Mouse (Mus musculus): ENCODE data around the gene Grpel1.

Grpel1 gene

GRCm38 (mm10) chr5:36464709-36465661 is at the start of gene Grpel1:
Gene Grpel1, plus strand, starts transcription at chr5:36464998.
- DNase-seq (ENCODE audit: low spot score) = peak; percentile 99

GRCm38 (mm10) chr5:36419861-36420260 is 44.9 kb upstream of the Grpel1 start:
- no peak for DNase-seq (ENCODE audit: low spot score)

DNA sequence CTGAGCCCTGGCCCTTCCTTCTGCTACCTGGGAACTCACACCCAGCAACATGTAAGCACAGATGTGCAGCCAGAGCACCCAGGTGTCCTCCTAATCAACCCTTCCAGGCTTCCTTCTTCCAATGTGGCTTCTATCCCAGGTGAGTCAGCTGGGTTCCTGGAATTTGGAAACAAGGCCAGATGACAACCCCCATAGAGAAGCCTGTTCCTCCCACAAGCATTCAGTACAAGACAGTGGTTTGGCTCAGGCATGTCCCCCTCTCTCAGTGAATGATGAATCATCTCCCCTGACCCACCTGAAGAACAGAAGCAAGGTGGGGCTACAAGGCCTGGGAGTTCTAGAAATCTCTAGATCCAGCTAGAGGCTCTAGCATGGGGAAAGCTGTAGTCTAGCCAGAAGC is 42.1 kb upstream of the Grpel1 start:
- DNase-seq (ENCODE audit: low spot score) = no peak

DNA sequence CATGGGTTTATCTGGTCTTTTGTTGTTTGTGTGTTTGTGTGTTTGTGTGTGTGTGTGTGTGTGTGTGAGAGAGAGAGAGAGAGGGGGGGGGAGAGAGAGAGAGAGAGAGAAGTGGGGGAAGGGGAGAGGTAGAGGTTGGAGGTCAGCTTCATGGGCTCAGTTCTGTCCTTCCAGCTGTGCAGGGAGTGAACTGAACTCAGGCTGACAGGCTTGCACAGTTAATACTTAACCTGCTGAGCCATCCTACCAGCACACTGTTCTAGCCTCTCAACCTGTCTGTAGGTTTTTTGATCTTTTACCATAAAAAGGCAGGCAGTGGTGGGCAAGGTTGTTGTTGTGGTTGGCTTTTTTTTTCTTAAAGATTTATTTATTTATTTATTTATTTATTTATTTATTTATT is 40.1 kb upstream of the Grpel1 start:
- no peak for DNase-seq (ENCODE audit: low spot score)

DNA sequence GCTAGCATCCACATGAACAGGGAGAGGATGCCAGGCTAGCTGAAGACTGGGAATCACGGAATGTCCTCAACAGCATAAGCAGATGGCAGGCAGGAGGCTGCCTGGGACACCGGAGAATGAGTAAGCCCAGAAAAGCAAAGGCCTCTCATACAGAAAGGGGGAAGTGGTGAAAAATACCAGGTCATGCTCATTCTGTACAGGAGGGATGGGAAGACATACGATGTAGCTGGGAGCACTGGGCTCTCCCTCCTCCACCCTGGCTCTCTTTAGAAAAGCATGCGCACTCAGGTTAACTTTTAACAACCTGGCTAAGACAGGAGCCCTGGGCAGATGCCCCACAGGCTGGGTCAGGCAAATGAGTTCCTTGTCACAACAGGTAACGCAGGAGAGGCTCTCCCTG is 38.4 kb upstream of the Grpel1 start:
- no peak for DNase-seq (ENCODE audit: low spot score)

DNA sequence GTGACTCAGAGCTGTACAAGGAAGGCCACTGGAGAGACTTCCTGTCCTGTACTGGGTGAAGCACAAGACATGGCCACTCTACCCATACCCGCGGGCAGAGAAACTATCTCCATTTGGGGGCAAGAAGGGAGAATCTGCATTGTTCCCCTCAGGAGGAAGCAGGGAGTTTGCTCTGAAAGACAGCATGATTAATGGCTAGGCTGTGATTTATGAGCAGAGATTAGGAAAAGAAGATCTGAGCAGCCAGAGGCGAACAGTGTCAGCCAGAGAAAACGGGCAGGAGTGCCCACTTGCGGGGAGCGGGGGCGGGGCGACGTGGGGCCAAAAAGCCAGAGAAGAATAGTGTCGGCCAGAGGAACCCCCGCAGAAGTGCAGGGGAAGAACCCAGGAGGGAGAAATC is 37.0 kb upstream of the Grpel1 start:
- peak; percentile 17 for DNase-seq (ENCODE audit: low spot score)

GRCm38 (mm10) chr5:36429551-36429950 is 35.2 kb upstream of the Grpel1 start:
- no peak for DNase-seq (ENCODE audit: low spot score)

DNA sequence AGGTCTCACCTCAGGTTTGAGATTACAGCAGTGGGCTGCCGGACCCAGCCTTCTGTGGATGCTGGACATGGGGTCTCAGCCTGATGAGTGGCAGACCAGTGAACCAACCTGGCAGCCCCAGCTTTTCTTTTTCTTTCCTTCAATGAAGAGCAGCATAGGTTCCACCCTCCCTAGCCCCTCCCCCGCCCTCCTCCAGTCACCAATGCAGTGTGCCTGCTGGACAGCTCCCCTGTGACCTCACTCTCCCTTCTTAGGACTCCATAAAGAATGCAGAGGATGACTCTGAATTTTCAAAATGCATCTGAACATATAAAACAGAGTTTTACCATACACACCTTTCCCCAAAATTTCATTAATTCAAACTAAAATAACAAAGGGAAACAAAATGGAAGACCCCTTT is 33.1 kb upstream of the Grpel1 start:
- no peak for DNase-seq (ENCODE audit: low spot score)

- DNase-seq (ENCODE audit: low spot score) = no peak
Measured at GRCm38 (mm10) chr5:36434398-36434967, 30.3 kb upstream of the Grpel1 start.

GRCm38 (mm10) chr5:36436858-36437257 is 27.9 kb upstream of the Grpel1 start:
- no peak for DNase-seq (ENCODE audit: low spot score)

DNA sequence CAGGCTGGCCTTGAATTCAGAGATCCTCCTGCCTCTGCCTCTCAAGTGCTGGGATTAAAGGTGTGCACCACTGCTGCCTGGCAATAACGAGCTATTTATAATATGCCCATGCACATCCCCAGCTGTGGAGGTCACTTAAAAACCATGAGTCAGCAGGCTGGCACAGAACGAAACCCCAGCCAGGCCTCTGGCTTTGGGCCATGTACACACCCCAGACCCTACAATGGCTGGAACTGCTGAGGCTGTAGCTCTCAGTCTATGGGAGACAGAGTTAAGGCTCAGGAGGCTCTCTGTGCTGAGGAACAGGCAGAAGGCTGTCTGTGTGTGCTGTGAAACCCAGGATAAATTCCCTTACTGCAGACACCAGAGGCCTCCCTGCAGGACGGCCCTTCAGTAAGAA is 24.1 kb upstream of the Grpel1 start:
- DNase-seq (ENCODE audit: low spot score) = no peak

DNA sequence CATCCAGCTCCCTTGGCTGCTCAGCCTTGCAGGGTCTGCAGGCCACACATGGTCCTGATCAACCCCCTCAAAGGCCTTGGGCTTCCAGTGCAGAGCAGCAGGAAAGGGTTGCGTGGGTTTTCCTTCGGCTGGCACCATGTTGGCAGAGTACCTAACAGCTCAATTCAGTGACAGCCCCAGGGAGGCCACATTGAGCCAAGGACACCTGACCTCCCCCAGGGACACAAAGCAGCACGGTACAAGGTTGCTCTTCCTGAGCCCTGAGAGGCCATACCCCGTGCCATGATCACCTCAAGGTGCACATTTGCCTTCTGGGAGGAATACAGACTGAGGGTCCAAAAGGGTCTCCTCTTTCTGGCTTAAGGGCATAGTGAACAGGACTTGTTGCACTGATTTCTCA is 20.2 kb upstream of the Grpel1 start:
- no peak for DNase-seq (ENCODE audit: low spot score)

DNA sequence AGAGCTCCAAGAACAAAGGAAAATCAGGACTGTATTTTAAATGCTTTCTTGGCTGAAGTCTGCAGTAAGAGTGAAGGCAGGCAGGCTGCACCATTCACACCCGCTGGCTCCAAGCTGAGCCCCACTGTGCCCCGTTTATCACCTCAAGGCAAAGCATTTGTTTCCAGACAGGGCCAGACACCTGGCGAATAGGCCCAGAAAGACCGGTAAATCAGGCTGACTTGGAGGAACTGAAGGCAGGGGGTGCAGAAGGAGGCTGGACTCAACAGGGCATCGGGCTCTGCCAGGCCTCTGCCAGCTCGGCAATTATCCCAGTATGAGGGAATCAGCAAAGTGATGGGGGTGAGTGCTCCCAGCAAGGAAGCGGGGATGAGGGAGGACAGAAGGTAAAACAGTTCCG is 19.8 kb upstream of the Grpel1 start:
- DNase-seq (ENCODE audit: low spot score) = peak; percentile 72

- no peak for DNase-seq (ENCODE audit: low spot score)
Measured at GRCm38 (mm10) chr5:36446166-36446890, 18.5 kb upstream of the Grpel1 start.

DNA sequence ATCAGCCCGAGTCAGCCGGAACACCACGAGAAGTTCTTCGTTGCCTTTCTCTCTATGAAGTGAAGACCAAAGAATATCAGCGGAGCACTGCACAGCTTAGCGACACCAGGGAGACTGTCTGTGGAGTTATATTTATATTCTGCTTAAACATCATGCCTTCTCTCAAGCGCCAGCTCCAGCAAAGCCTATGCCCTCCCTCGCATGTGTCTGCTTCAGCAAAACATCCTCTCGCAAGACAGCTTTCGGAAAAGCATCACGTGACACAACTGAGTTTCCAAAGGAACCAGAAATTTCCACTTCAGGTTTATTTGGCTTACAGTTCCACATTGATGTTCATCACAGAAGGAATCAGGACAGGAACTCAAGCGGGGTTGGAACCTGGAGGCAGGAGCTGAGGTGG is 16.9 kb upstream of the Grpel1 start:
- DNase-seq (ENCODE audit: low spot score) = no peak

- no peak for DNase-seq (ENCODE audit: low spot score)
Measured at GRCm38 (mm10) chr5:36449710-36450358, 15.0 kb upstream of the Grpel1 start.

GRCm38 (mm10) chr5:36451119-36451518 is 13.7 kb upstream of the Grpel1 start:
- DNase-seq (ENCODE audit: low spot score) = no peak

DNA sequence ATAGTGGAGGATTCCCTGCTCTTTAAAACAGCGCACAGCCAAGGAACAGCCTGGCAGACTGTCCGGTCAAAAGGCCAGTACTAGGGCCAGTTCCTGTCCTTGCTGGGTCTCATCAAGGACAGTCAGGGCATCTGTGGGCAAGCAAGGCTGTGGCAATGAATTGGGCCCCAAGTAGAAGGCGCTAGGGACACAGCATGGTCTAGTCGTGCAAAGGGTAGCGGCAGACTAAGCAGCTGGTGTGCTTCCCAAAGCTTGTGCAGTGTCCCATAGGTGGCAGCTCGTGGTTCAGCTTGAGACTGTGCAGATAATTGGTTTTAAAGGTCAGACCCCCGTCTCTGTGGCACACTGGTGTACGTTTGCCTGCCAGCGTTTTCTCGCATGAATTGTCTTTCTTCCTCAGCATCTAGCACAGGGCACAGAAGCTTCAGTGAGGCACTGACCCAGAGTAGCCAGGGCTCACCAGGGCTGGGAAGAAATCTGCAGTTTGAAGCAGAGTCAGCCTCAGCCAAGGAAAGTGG is 12.9 kb upstream of the Grpel1 start:
- DNase-seq (ENCODE audit: low spot score) = no peak

DNA sequence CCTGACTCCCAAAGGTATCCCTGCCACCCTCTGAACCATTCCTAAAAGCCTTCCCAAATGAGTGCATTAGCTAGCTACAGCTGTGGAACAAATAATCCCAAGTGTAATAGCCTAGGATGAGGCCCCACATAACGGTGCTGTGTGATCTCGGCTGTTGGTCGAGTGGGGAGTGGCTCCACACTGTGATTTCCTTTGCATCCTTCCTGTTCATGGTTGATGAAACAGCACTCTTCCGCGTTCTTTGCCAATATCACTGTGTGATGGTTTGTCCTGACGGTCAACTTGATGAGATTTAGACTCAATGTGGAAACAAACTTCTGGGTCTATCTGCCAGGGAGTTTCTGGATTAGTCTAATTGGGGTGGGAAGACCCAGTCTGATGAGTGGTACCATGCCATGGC is 12.0 kb upstream of the Grpel1 start:
- DNase-seq (ENCODE audit: low spot score) = no peak

DNA sequence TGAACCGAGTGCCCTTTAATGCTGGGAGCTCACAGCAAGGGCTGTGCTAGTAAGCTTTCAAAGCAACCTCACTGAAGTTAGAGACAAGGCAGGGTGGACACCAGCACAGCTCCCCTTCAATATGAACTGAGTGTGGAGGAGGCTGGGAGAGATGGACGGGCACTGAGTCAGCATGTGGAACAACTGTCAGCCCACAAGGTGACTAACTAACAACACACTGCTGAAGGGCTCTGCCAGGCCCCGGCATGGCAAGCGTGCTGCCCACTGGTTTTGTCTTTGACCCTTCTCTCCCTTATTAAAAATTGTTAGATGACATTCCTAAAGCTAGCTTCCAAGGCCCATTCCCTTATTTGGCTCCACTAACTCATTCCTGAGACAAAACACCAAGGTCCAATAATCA is 7.1 kb upstream of the Grpel1 start:
- DNase-seq (ENCODE audit: low spot score) = no peak

DNA sequence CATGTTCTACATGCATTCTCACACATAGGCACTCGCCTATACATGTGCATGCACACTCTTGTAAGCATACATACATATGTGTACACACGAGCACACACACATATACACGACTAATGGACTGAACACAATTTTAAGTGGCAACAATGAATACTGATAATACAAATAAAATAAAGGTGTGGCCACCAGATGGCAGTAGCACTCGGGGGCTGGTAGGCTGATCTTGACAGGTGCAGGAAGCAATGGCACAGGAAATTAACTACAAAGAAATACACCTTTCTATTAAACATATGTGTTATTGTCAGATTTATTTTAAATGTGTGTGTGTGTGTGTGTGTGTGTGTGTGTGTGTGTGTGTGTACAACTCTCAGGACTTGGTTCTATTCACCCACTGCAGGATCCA is 5.9 kb upstream of the Grpel1 start:
- DNase-seq (ENCODE audit: low spot score) = peak; percentile 50

DNA sequence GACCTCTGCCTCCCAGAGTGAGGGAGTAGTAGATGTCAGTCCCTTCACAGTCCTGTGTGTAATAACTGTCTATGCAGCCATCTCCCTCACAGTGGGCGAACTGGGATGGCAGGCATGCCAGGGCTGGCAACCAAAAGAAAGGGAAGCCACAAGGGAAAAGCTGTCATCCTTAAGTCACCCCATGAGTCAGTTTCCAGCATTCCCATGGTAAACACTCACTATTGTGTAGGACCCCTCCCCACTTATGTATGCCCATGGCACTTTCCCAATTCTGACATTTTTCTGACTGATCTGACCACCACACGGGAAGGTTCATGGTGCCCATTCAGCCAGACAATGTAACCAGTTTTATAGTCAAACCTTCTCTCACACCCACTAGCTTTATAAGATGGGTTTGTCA is 4.1 kb upstream of the Grpel1 start:
- no peak for DNase-seq (ENCODE audit: low spot score)
